Mouse (Mus musculus) central nervous system, embryonic 18 days (tissue): Measurements from ENCODE around the gene H2-T3. TPM values are rescaled to one million over a fixed set of nuclear protein-coding genes. Genes with fewer than 3 reads are reported as not detected.

ENCODE experiments used
- polyA plus RNA-seq: library from polyadenylated mRNA; depleted of rRNA; stranded (reverse); fragments of >200 nt; gene quantifications from 2 replicates; pipeline ENCODE4 v1.2.3, GENCODE M21; 2012; rRNA removed

H2-T3 gene
- not detected in 2 replicates for polyA plus RNA-seq

GRCm38 (mm10) chr17:36190169-36190507 is at the start of gene H2-T3:
H2-T3 (minus strand) TSS chr17:36190287.

DNA sequence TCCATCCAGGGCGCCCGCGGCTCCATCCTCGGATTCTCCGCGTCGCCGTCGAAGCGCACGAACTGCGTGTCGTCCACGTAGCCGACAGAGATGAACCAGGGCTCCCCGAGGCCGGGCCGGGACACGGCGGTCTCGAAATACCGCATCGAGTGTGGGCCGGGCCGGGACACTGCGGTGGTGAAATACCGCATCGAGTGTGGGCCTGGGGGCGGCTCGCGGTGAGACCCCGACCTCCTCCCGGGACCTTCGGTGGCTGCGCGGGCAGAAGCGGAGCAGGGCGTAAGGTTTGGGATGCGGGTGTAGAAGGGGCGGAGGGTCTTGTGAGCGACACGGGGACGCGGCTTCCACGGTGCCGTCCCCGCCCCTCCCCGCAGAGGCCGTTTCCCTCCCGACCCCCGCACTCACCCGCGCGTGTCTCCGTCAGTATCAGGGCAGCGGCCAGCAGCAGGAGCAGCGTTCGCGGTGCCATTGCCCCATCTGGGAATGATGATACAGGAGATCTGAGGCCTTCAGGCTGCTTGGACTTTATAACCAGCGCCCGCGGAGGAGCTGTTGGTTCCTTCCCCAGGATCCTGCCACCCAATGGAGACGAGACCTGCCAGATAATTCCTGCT is 21.9 kb downstream of the H2-T3 start, which contains the start of gene Gm8909:
Gene Gm8909 (minus strand): TSS at position 499 of the 614 bp plus-strand sequence.

Other genes with a start within 250 kb of the H2-T3 start
- gene Abcf1, start 220.5 kb downstream of the H2-T3 start, polyA plus RNA-seq, result 77.3 and 77.5 TPM in 2 replicates
- gene Gnl1, start 210.4 kb downstream of the H2-T3 start, polyA plus RNA-seq, result 45.2 and 54.4 TPM in 2 replicates
- gene Prr3, start 210.1 kb downstream of the H2-T3 start, polyA plus RNA-seq, result 72.9 and 85.4 TPM in 2 replicates
- gene H2-T24, start 169.7 kb downstream of the H2-T3 start, polyA plus RNA-seq, result 0.26 and 0.44 TPM in 2 replicates
- gene H2-T23, start 157.4 kb downstream of the H2-T3 start, polyA plus RNA-seq, result 8.9 and 9.5 TPM in 2 replicates
- gene H2-T22, start 147.5 kb downstream of the H2-T3 start, polyA plus RNA-seq, result 8.2 and 8.8 TPM in 2 replicates
- not detected in 2 replicates for gene Gm6034, start 147.3 kb downstream of the H2-T3 start, polyA plus RNA-seq
- 0.04 TPM in 1 of 2 replicates, not detected in the other for gene Gm11127, start 131.9 kb downstream of the H2-T3 start, polyA plus RNA-seq
- not detected in 2 replicates for gene Gm19684, start 68.6 kb downstream of the H2-T3 start, polyA plus RNA-seq
- gene Gm7030, start 60.9 kb downstream of the H2-T3 start, polyA plus RNA-seq, result not detected in 2 replicates
- gene Gm8909, start 21.8 kb downstream of the H2-T3 start, polyA plus RNA-seq, result not detected in 2 replicates
- 103 and 109 TPM in 2 replicates for gene Rpp21, start 67.8 kb upstream of the H2-T3 start, polyA plus RNA-seq
- gene Trim39, start 82.0 kb upstream of the H2-T3 start, polyA plus RNA-seq, result 42.3 and 44.5 TPM in 2 replicates
- gene H2-M10.2, start 96.2 kb upstream of the H2-T3 start, polyA plus RNA-seq, result not detected in 2 replicates
- not detected in 2 replicates for gene H2-M10.1, start 135.9 kb upstream of the H2-T3 start, polyA plus RNA-seq
- gene H2-M10.3, start 178.1 kb upstream of the H2-T3 start, polyA plus RNA-seq, result not detected in 2 replicates